Mouse (Mus musculus): ENCODE measurements around the gene Sptbn1.

- TF ChIP-seq CTCF (IDR thresholded peaks at IDR 0.05; ENCODE audit: insufficient read depth, low read length) (no peak), POLR2A (IDR thresholded peaks at IDR 0.05; ENCODE audit: borderline replicate concordance, extremely low read depth, low read depth, low read length) (no peak)
Measured at GRCm38 (mm10) chr11:30243591-30243990, 24.4 kb downstream of the Sptbn1 start.

All from lung, adult 2 months (tissue).